Mouse (Mus musculus) CH12F3 (cell line): ENCODE data around the gene Prl6a1.

Experiments used
- in situ Hi-C: fragments of 300-500 bp; cut with MboI; formaldehyde crosslinking; loops from 2 replicates; pipeline ENCODE4 v1.14.3; 2020; ENCODE audit warnings: low sequenced_read_pairs

Gene Prl6a1

DNA sequence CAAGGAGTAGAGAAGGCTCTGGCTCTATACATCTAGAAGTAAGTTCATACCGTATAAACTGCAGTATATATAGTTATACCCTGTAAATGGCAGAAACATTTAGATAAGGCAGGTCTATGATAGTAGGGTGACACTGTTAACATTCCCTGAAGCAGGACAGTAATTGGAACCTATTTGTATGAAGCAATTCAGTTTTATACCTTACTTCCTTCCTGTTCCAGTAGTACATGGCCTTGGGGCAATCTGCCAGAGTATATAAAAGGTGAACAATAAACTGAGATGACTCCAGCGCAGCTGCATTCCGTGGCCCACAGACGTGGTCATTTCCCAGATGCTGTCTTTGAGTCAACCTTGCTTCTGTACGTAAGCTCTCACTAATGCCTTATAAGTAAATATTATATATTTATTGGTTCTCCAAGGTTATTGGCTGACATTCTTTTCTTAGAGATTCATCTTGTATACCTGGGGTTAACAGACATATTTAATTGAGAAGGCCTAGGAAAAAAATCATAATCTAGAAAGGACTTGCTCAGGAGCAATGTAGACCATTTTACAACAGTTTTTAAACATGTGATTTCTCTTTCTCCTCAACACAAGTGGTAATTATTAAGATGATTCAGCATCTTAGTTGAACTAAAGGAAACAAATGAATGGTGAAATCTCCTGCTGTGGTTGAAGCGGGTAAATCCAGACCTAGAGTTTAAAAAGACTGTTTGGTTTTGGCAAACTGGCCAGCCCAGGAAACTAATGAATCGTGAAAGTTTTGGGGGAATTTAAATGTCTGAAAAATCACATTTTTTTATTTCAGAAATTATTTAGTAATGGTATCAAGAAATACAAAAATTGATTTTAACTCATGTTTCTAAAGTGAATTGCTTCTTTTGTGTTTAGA is at the start of gene Prl6a1:
Gene Prl6a1, plus strand, starts transcription at position 294 of the 892 bp plus-strand sequence.
- in situ Hi-C loops, result no loop called here

DNA sequence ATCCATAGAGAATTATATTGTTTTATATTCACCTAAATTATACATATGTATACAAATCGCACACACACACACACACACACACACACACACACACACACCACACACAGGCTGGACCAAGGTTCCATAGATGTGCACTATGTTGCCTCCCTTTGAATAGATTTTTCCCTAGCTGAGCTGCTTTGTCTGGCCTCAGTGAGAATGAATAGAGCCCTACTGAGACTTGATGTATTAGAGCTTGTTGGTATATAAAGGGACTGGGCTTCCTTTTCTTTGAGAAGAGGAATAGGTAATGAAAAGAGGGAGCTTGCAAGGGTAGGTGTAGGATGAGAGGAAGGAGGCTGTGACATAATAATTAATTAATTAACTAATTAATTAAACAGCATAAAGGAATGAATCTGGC is 22.6 kb downstream of the Prl6a1 start:
- in situ Hi-C loops, result no loop called here

DNA sequence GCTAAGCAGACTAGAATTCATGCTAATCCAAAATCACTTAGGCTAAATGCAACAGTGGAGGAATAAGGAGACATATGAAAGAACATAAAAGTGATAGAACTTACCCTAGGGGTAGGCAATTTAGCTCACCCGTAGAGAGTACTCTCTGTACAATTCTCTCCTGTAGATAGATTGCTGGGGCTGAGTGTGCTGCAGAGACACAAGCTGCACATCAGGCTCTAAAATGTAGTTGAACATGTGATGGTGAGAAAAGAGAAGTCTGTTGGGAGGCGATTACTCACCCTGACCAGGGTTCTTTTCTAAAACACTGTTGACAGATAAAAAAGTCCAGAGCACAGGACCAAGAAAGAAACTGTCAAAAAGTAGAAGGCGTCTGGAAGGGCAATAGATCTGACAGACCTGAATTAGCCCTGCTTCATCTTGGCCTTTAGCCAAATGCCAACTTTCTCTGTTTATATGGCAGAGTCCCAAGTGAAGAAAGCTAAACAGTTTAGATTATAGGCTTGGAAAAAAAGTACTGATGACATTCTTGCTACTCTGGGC is 30.4 kb downstream of the Prl6a1 start:
- in situ Hi-C loops, result no loop called here

DNA sequence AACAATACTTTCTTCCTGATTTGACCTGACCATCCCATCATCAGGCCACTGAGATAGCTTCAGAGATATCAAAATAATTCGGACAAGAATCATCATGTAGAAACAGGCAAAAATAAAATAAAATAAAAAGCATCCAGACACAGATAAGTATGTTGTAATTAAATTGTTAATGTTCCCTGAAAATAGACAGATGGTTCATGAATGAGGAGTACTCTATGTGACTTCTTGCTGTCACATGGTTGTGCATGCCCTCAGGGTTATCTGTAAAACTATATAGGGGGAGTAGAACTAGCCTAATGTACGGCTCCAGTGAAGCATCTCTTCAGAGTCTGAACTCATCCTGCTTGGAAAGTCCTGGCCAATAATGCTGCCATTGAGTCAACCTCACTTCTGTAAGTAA is 32.9 kb downstream of the Prl6a1 start, which contains the start of gene Prl8a2:
Gene Prl8a2, plus strand, starts transcription at position 301 of the 400 bp plus-strand sequence.
- in situ Hi-C loops, result no loop called here
